Mouse (Mus musculus): ENCODE data around the gene Plxdc1. TPM values are rescaled to one million over a fixed set of nuclear protein-coding genes. Genes with fewer than 3 reads are reported as not detected.

Gene Plxdc1
- total RNA-seq, 2 experiments from 2014 or later: 2.8 to 3.7 TPM

GRCm38 (mm10) chr11:97994539-97995100 is 8.4 kb upstream of the Plxdc1 start:
- DNase-seq: peak; percentile 77 to 78
- intact Hi-C loops (cut with DNase I): no loop called here

DNA sequence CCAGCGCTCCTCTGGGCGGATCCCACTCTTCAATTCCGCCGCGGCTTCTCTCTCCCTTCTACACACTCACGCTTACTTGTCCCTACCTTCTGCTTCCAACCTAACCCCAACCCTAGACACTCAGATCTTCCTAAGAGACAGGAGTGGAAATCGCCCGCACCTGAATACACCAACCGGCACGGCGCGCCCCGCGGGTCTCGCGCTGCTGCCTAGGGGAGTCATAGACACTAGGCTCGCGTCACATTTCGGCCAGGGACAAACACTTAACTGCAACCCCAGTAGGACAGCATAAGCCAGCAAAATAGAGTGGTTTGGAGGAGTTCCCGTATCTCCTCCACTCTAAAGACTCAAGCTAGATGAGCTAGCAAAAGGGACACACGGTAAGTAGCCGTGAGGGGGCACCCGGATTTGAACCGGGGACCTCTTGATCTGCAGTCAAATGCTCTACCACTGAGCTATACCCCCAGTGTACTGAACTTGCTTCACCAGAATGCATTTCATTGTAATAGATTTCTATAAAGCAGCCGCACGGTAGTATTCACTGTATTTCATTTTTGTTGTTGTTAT is 2.4 kb upstream of the Plxdc1 start:
- DNase-seq: peak; percentile 85 to 89
- intact Hi-C loops (cut with DNase I): loop anchor here (2.0 kb wide), 1 partner anchor 192 kb away; no protein-coding TSS in a partner anchor

GRCm38 (mm10) chr11:97987551-97988526 is 1.6 kb upstream of the Plxdc1 start:
- intact Hi-C loops (cut with DNase I): loop anchor here (1.0 to 2.0 kb wide), 3 partner anchors 51 to 191 kb away; no protein-coding TSS in a partner anchor
- DNase-seq: peak; percentile 92 to 98

GRCm38 (mm10) chr11:97986738-97987465 is 658 bp upstream of the Plxdc1 start:
- DNase-seq: no peak
- intact Hi-C loops (cut with DNase I): loop anchor here (1.0 to 2.0 kb wide), 2 partner anchors 50 to 87 kb away; no protein-coding TSS in a partner anchor

- intact Hi-C loops (cut with DNase I): no loop called here
- no peak for DNase-seq
Observed at GRCm38 (mm10) chr11:97983983-97984382, 2.3 kb downstream of the Plxdc1 start.

DNA sequence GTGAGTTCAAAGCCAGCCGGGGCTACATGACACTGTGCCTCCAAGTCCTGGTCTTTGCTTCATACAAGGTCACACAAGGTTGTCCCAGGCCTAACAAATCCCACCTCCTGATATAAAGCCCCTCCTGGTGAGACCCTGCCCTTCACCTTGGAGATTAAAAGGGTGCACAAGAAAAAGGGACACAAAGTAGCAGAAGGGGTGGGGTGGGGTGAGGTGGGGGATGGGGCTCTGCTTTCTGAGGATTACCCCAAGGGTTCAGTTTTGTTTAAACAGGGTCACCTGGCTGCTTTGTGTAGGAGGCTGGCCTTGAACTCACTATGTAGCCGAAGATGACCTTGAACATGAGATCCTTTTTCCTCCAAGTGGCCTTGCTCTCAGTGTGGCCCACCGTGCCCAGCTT is 2.7 kb downstream of the Plxdc1 start:
- DNase-seq: no peak

DNA sequence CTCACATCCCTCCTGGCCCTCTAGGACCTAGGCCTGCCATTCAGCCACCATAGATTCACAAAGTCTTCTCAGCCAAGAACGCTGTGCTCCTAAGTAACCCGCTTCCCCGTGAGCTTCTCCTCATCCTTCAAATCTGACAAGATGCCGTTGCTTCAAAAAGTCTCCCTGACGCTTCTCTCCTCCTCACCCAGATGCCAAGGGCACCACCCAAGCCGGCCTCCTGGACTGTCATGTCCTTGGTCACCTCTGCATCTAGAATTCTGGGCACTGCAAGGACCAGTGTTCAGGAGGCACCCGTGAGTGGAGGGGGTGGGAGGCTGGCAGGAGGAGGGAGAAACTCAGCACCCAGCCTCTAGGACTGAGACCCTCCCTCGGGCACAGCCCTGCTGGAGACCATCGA is 3.5 kb downstream of the Plxdc1 start:
- no peak for DNase-seq
- intact Hi-C loops (cut with DNase I): no loop called here

More for the DNA sequence above, 2.7 kb downstream of the Plxdc1 start:
- intact Hi-C loops (cut with DNase I): no loop called here

- peak; percentile 69 to 78 for DNase-seq
- intact Hi-C loops (cut with DNase I): no loop called here
Observed at GRCm38 (mm10) chr11:97980531-97980966, 5.7 kb downstream of the Plxdc1 start.

- no peak for DNase-seq
- intact Hi-C loops (cut with DNase I): loop anchor here (5.0 kb wide), 1 partner anchor 63 kb away; no protein-coding TSS in a partner anchor
Observed at GRCm38 (mm10) chr11:97979824-97980495, 6.3 kb downstream of the Plxdc1 start.

GRCm38 (mm10) chr11:97978392-97978791 is 7.9 kb downstream of the Plxdc1 start:
- DNase-seq: no peak
- intact Hi-C loops (cut with DNase I): loop anchor here (5.0 kb wide), 1 partner anchor 61 kb away; no protein-coding TSS in a partner anchor

- intact Hi-C loops (cut with DNase I): loop anchor here (5.0 kb wide), 1 partner anchor 60 kb away; no protein-coding TSS in a partner anchor
- no peak for DNase-seq
Observed at GRCm38 (mm10) chr11:97977797-97978196, 8.4 kb downstream of the Plxdc1 start.

GRCm38 (mm10) chr11:97974746-97975145 is 11.5 kb downstream of the Plxdc1 start:
- intact Hi-C loops (cut with DNase I): loop anchor here (5.0 kb wide), 1 partner anchor 57 kb away; no protein-coding TSS in a partner anchor
- DNase-seq: no peak

GRCm38 (mm10) chr11:97974141-97974540 is 12.1 kb downstream of the Plxdc1 start:
- intact Hi-C loops (cut with DNase I): no loop called here
- no peak for DNase-seq

DNA sequence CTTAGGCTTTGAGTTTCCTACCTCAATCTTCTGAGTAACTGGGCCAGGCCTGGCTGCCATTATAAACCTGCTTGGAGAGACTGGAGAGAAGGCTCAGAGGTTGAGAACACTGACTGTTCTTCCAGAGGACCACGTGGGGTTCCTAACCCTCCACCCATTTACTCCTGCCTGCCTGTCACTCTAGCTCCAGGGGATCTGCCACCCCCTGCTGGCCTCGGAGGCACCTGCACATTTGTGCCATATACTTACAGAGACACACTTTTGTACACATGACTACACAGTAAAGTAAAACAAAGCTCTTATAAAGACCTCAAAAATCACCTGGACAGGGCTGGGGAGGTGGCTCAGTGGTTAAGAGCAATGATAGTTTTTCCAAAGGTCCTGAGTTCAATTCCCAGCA is 13.8 kb downstream of the Plxdc1 start:
- DNase-seq: no peak
- intact Hi-C loops (cut with DNase I): no loop called here

GRCm38 (mm10) chr11:97971232-97971631 is 15.0 kb downstream of the Plxdc1 start:
- intact Hi-C loops (cut with DNase I): no loop called here

GRCm38 (mm10) chr11:97970771-97971170 is 15.5 kb downstream of the Plxdc1 start:
- intact Hi-C loops (cut with DNase I): no loop called here
- no peak for DNase-seq

More at GRCm38 (mm10) chr11:97971232-97971631, 15.0 kb downstream of the Plxdc1 start:
- DNase-seq: peak; percentile 72 to 85

DNA sequence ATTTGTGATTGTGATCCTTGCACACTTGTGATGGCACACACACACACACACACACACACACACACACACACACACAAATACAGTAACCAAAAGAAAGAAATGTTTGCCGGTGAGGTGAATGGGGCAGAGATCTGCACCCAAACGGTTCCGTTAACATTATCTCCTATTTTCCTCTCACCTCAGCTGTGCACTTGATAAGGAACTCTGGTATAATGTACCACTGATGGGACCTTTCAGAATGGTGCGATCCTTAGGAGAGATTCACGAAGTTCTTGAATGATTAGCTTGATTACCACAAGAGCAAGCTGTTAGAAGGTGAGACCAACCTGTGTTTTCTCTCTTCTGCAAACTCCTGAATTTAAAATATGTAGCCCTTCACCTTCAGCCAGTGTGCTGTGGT is 17.9 kb downstream of the Plxdc1 start:
- DNase-seq: no peak
- intact Hi-C loops (cut with DNase I): no loop called here

GRCm38 (mm10) chr11:97967114-97967513 is 19.1 kb downstream of the Plxdc1 start:
- DNase-seq: no peak
- intact Hi-C loops (cut with DNase I): no loop called here

- DNase-seq: no peak
- intact Hi-C loops (cut with DNase I): no loop called here
Observed at GRCm38 (mm10) chr11:97960907-97961306, 25.3 kb downstream of the Plxdc1 start.

DNA sequence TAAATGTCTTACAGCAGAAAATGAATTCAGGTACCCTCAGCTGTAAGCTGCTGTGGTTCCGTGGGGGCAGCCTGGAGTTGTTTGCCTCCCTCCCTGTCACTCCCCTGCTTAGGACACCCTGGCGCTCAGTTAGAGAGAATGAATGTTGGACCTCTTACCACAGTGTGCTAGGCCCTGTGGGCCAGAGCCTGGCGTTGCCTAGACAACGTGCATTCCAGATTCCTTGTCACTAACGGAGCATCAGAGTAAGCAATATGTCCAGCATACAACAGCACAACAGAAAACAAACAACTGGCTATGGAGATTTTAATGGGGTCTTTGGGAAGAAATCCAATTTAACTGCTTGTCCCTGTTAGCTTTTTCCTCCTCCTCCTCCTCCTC is 27.0 kb downstream of the Plxdc1 start:
- intact Hi-C loops (cut with DNase I): no loop called here
- DNase-seq: no peak

Data from gastrocnemius, postnatal 36 days (tissue).